ENCODE assay signal across 14 mouse cellular contexts in genomic region chr2:117352305-117353123, GRCm38 (mm10). TPM values are rescaled to one million over a fixed set of nuclear protein-coding genes. Genes with fewer than 3 reads are reported as not detected.
DNase-seq lines count a peak whose midpoint lies in the region; ATAC-seq and TF ChIP-seq lines count a peak whose summit lies in the region.
"Had no signal": no experiment of that assay in that cellular context is flagged by ENCODE, and none has a peak within 500 bp of the region (broad histone marks: within the 10 kb centered on the region; RNA-seq: fewer than 3 reads in every experiment).

No protein-coding gene starts in this region.

- H3K36me3 ChIP-seq in midbrain, embryonic 10.5 days, result no peaks in the 10 kb centered on the region
- no peaks in the 10 kb centered on the region for H3K36me3 ChIP-seq in midbrain, embryonic 16.5 days (ENCODE audit: control insufficient read depth, insufficient read depth, low read length)
- no peaks in the 10 kb centered on the region for H3K36me3 ChIP-seq in megakaryocyte, embryonic 14.5 days (replicated peaks; ENCODE audit: low read length)
- no peaks in the 10 kb centered on the region for H3K36me3 ChIP-seq in forebrain, embryonic 14.5 days (ENCODE audit: control insufficient read depth, insufficient read depth, low read length)
- H3K36me3 ChIP-seq: limb, embryonic 12.5 days had no signal

- ATAC-seq in midbrain, embryonic 16.5 days, result no peak; the same call in 1 of the 2 replicates
- no peak for ATAC-seq in forebrain, embryonic 14.5 days
- ATAC-seq: forebrain, embryonic 16.5 days; intestine, postnatal 0 days had no signal

- H3K4me2 ChIP-seq in midbrain, embryonic 16.5 days (ENCODE audit: low read length), result no peak overlapping the region
- H3K4me2 ChIP-seq in forebrain, embryonic 14.5 days (ENCODE audit: low read length), result no peak overlapping the region
- H3K4me2 ChIP-seq: limb, embryonic 12.5 days had no signal

- DNase-seq in midbrain, embryonic 10.5 days (ENCODE audit: low spot score), result peak; percentile 30
- peak; percentile 51 for DNase-seq in brain, embryonic 14.5 days (ENCODE audit: low read depth)
- peak; percentile 34 to 45 for DNase-seq in natural killer cell, adult 2 months (ENCODE audit: low spot score in 2 of 2)
- no peak for DNase-seq in thymus, postnatal 0 days (ENCODE audit: low spot score)
- no peak for DNase-seq in neural tube, embryonic 10.5 days (ENCODE audit: extremely low spot score, low spot score)
- no peak for DNase-seq in forebrain, embryonic 14.5 days (ENCODE audit: low spot score)
- DNase-seq: cerebellum, adult 2 months; gastrocnemius, postnatal 36 days; kidney, postnatal 36 days had no signal

- TF ChIP-seq POLR2A in brain, embryonic 14.5 days (IDR thresholded peaks at IDR 0.05; ENCODE audit: borderline replicate concordance, extremely low read depth, insufficient read depth, insufficient read length, poor library complexity, severe bottlenecking), result no peak

- 0 out of 2 replicates have a peak, but pooled peaks cover 3% of the 10 kb centered on the region for H3K27me3 ChIP-seq in midbrain, embryonic 10.5 days (ENCODE audit: low read depth, poor library complexity, severe bottlenecking)
- H3K27me3 ChIP-seq in midbrain, embryonic 16.5 days (ENCODE audit: control insufficient read depth, insufficient read depth, low read depth, low read length), result no peaks in the 10 kb centered on the region
- H3K27me3 ChIP-seq in megakaryocyte, embryonic 14.5 days (replicated peaks), result peaks cover 6% of the 10 kb centered on the region
- no peaks in the 10 kb centered on the region for H3K27me3 ChIP-seq in forebrain, embryonic 14.5 days (replicated peaks; ENCODE audit: control insufficient read depth, insufficient read depth, low read length)
- H3K27me3 ChIP-seq: limb, embryonic 12.5 days had no signal

- WGBS in midbrain, embryonic 10.5 days, result 51% methylated on average over 9 of the region's 9 CpGs
- WGBS in midbrain, embryonic 16.5 days, result 35% methylated on average over 9 of the region's 9 CpGs
- whole genome bisulfite sequencing in forebrain, embryonic 14.5 days, result 52% methylated on average over 9 of the region's 9 CpGs

- TF ChIP-seq CTCF in brain, embryonic 14.5 days (IDR thresholded peaks at IDR 0.05; ENCODE audit: borderline replicate concordance, extremely low read depth, insufficient read depth, insufficient read length), result no peak

- H3K4me1 ChIP-seq in midbrain, embryonic 10.5 days, result peaks cover 34% of the 10 kb centered on the region
- no peaks in the 10 kb centered on the region for H3K4me1 ChIP-seq in midbrain, embryonic 16.5 days (ENCODE audit: control insufficient read depth, insufficient read depth, low read length)
- no peaks in the 10 kb centered on the region for H3K4me1 ChIP-seq in megakaryocyte, embryonic 14.5 days
- peaks cover 5% of the 10 kb centered on the region for H3K4me1 ChIP-seq in forebrain, embryonic 14.5 days (ENCODE audit: control insufficient read depth, insufficient read depth, low read length)
- H3K4me1 ChIP-seq: limb, embryonic 12.5 days had no signal

- H3K27ac ChIP-seq in midbrain, embryonic 10.5 days (replicated peaks), result no peak overlapping the region
- no peak overlapping the region for H3K27ac ChIP-seq in midbrain, embryonic 16.5 days (ENCODE audit: low read length)
- H3K27ac ChIP-seq in forebrain, embryonic 14.5 days (ENCODE audit: low read depth, low read length), result no peak overlapping the region
- H3K27ac ChIP-seq: limb, embryonic 12.5 days had no signal

- H3K9ac ChIP-seq in midbrain, embryonic 16.5 days (ENCODE audit: low read depth, low read length), result no peak overlapping the region
- no peak overlapping the region for H3K9ac ChIP-seq in forebrain, embryonic 14.5 days (ENCODE audit: low read length)
- H3K9ac ChIP-seq: limb, embryonic 12.5 days had no signal

- no peaks in the 10 kb centered on the region for H3K9me3 ChIP-seq in midbrain, embryonic 10.5 days (replicated peaks)
- no peaks in the 10 kb centered on the region for H3K9me3 ChIP-seq in midbrain, embryonic 16.5 days (replicated peaks; ENCODE audit: control insufficient read depth, low read length, poor library complexity, severe bottlenecking)
- no peaks in the 10 kb centered on the region for H3K9me3 ChIP-seq in megakaryocyte, embryonic 14.5 days
- H3K9me3 ChIP-seq in forebrain, embryonic 14.5 days (replicated peaks; ENCODE audit: control insufficient read depth, low read length), result no peaks in the 10 kb centered on the region
- H3K9me3 ChIP-seq: limb, embryonic 12.5 days had no signal

- H3K4me3 ChIP-seq in midbrain, embryonic 10.5 days, result no peak overlapping the region
- no peak overlapping the region for H3K4me3 ChIP-seq in midbrain, embryonic 16.5 days (ENCODE audit: low read depth, low read length)
- peak overlapping the region; percentile 66 for H3K4me3 ChIP-seq in megakaryocyte, embryonic 14.5 days (replicated peaks)
- H3K4me3 ChIP-seq in forebrain, embryonic 14.5 days (ENCODE audit: low read depth, low read length), result no peak overlapping the region
- H3K4me3 ChIP-seq: limb, embryonic 12.5 days had no signal

RNA-seq across cellular contexts. Expression of gene Rasgrp1, which starts 9.7 kb away (rescaled TPM):
- 0.57 and 0.78 TPM in 2 replicates for polyA plus RNA-seq in midbrain, embryonic 10.5 days (2016; fragmentation: Nextera tagmentation; extraction: Ambion mirVana)
- 3.2 and 3.4 TPM in 2 replicates for polyA plus RNA-seq in midbrain, embryonic 16.5 days (2015; fragmentation: Nextera tagmentation; extraction: Ambion mirVana)
- polyA plus RNA-seq in brain, embryonic 14.5 days (2012; rRNA removed), result 2.7 and 3.4 TPM in 2 replicates
- polyA plus RNA-seq in megakaryocyte, embryonic 14.5 days (2012; ENCODE audit: insufficient read depth, low replicate concordance), result not detected in 2 replicates
- polyA plus RNA-seq in thymus, postnatal 0 days (2015; fragmentation: Nextera tagmentation; extraction: Ambion mirVana), result 79.2 and 90.0 TPM in 2 replicates
- 3.5 and 5.1 TPM in 2 replicates for polyA plus RNA-seq in forebrain, embryonic 14.5 days (2014; fragmentation: Nextera tagmentation; extraction: Ambion mirVana)

Comparison
In these comparisons a context has a peak if more than half of its experiments do, and no peak if none do; other contexts are left out.
1. DNase-seq: peak in midbrain, embryonic 10.5 days (single experiment), brain, embryonic 14.5 days (single experiment) and natural killer cell, adult 2 months (2 of 2); none in thymus, postnatal 0 days (single experiment), neural tube, embryonic 10.5 days (single experiment) and forebrain, embryonic 14.5 days (single experiment).
2. RNA of gene Rasgrp1, which starts 9.7 kb away (polyA plus RNA-seq): 79.2 to 90.0 TPM in thymus, postnatal 0 days; 3.5 to 5.1 TPM in forebrain, embryonic 14.5 days, 3.2 to 3.4 TPM in midbrain, embryonic 16.5 days, 2.7 to 3.4 TPM in brain, embryonic 14.5 days, 0.57 to 0.78 TPM in midbrain, embryonic 10.5 days and not detected in megakaryocyte, embryonic 14.5 days; every median in the first group is over 10 times any median in the second.